Mouse (Mus musculus): Measurements from ENCODE around the gene Slc6a8. TPM values are rescaled to one million over a fixed set of nuclear protein-coding genes. Genes with fewer than 3 reads are reported as not detected.
A peak's percentile ranks its signal among the peaks of the same experiment; 100 is the strongest.

Gene Slc6a8
- polyA plus RNA-seq, 1 experiment from 2014 or later = 11.8 TPM

GRCm38 (mm10) chrX:73717667-73718066, 44.7 kb downstream of the Slc6a8 start:
- Histone ChIP-seq H3K4me1 (ENCODE audit: control insufficient read depth in 2 of 2, insufficient read depth in 2 of 2, low read length in 2 of 2) (peaks cover 19 to 29% of the 10 kb centered on the region in 2 experiments), H3K9ac (ENCODE audit: low read length) (peak overlapping the region; percentile 79), H3K4me2 (ENCODE audit: low read length) (peak overlapping the region; percentile 74), H3K9me3 (ENCODE audit: control insufficient read depth, low read length) (no peaks in the 10 kb centered on the region), H3K27ac (replicated peaks in 1 of 2; ENCODE audit: control insufficient read depth in 1 of 2, insufficient read depth in 1 of 2, low read depth in 2 of 2, low read length in 2 of 2) (0 out of 4 replicates have a peak overlapping the region, but pooled peaks of 1 of the 2 experiments have one; percentile 11), H3K36me3 (ENCODE audit: control insufficient read depth, insufficient read depth, low read length) (peaks cover 8% of the 10 kb centered on the region; the same call in 1 of the 2 replicates), H3K4me3 (ENCODE audit: control insufficient read depth in 1 of 2, insufficient read depth in 1 of 2, low read depth in 1 of 2, low read length in 2 of 2) (peak overlapping the region in 1 of 2 experiments; percentile 54; a peak in 3 of 4 replicates), H3K27me3 (ENCODE audit: control insufficient read depth, insufficient read depth, low read length) (no peaks in the 10 kb centered on the region)
- WGBS = 67% methylated on average over 11 of the region's 11 CpGs
- no peak for ATAC-seq (ENCODE audit: insufficient number of reproducible peaks, insufficient read depth, low FRiP score, low read depth)

DNA sequence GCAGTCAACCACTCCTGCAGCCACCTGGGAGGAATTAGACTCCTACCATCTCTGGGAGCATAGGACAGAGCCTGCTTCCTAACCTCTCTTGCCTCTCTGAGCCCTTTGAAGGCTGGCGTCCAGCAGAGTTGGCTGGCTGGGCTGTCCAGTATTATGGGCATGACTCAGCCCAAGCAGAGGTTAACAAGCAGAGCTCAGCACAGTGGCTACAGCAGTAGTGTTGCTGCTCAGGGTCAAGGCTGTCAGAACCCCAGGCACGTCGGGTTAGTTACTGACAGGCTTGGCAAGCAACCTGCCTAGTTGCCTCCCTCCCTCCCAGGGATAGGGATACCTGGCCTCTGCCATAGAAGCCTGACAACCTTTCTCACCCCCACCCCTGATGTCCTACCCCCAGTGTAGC, 45.3 kb downstream of the Slc6a8 start:
- Histone ChIP-seq H3K9me3 (ENCODE audit: control insufficient read depth, low read length) (no peaks in the 10 kb centered on the region), H3K27ac (replicated peaks in 1 of 2; ENCODE audit: control insufficient read depth in 1 of 2, insufficient read depth in 1 of 2, low read depth in 2 of 2, low read length in 2 of 2) (peak overlapping the region in 1 of 2 experiments; percentile 61; a peak in 2 of 4 replicates), H3K27me3 (ENCODE audit: control insufficient read depth, insufficient read depth, low read length) (no peaks in the 10 kb centered on the region), H3K4me1 (ENCODE audit: control insufficient read depth in 2 of 2, insufficient read depth in 2 of 2, low read length in 2 of 2) (peaks cover 19 to 29% of the 10 kb centered on the region in 2 experiments), H3K36me3 (ENCODE audit: control insufficient read depth, insufficient read depth, low read length) (peaks cover 6% of the 10 kb centered on the region; the same call in 1 of the 2 replicates), H3K9ac (ENCODE audit: low read length) (no peak overlapping the region), H3K4me3 (ENCODE audit: control insufficient read depth in 1 of 2, insufficient read depth in 1 of 2, low read depth in 1 of 2, low read length in 2 of 2) (no peak overlapping the region), H3K4me2 (ENCODE audit: low read length) (peak overlapping the region; percentile 74)
- WGBS = 66% methylated on average over 3 of the region's 3 CpGs
- ATAC-seq (ENCODE audit: insufficient number of reproducible peaks, insufficient read depth, low FRiP score, low read depth) = no peak

DNA sequence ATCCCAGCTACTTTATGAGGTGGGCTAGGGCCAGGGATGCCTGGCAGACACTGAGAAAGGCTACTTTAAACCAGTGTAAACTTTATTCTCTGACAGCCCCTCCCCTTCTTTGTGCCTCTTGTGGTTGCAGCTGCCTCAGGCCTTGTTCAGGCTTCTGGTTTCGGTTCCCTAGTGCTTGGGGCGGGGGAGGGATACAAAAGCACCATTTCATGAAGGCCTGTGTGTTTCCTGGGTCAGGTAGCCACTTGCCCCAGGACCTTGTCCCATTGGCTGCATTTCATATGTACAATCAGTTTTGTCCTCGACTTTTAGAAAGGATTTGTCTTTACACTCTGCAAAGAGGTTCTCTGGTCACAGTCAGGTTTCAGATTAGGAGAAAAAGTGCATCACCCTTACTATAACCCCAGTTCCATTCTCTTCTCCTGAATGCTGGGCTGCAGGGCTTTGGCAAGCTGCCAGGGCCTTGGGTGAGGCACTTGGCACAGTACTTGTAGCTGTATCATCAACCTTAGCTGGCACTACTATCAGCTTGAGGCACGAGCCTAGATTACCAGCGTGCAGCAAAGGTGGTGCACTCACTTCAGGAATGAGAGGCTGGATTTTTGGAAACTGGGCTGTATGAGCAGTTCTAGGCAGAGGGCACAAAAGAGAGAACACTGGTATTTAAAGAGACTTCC, 45.9 kb downstream of the Slc6a8 start:
- Histone ChIP-seq H3K4me1 (ENCODE audit: control insufficient read depth in 2 of 2, insufficient read depth in 2 of 2, low read length in 2 of 2) (peaks cover 19 to 29% of the 10 kb centered on the region in 2 experiments), H3K9ac (ENCODE audit: low read length) (no peak overlapping the region), H3K4me2 (ENCODE audit: low read length) (peak overlapping the region; percentile 74), H3K9me3 (ENCODE audit: control insufficient read depth, low read length) (no peaks in the 10 kb centered on the region), H3K27me3 (ENCODE audit: control insufficient read depth, insufficient read depth, low read length) (no peaks in the 10 kb centered on the region), H3K4me3 (ENCODE audit: control insufficient read depth in 1 of 2, insufficient read depth in 1 of 2, low read depth in 1 of 2, low read length in 2 of 2) (no peak overlapping the region), H3K36me3 (ENCODE audit: control insufficient read depth, insufficient read depth, low read length) (peaks cover 6% of the 10 kb centered on the region; the same call in 1 of the 2 replicates), H3K27ac (replicated peaks in 1 of 2; ENCODE audit: control insufficient read depth in 1 of 2, insufficient read depth in 1 of 2, low read depth in 2 of 2, low read length in 2 of 2) (peak overlapping the region; percentile 45 to 61)
- 35% methylated on average over 5 of the region's 5 CpGs for WGBS
- no peak for ATAC-seq (ENCODE audit: insufficient number of reproducible peaks, insufficient read depth, low FRiP score, low read depth)

GRCm38 (mm10) chrX:73730908-73731307, 58.0 kb downstream of the Slc6a8 start:
- 43% methylated on average over 1 of the region's 1 CpGs for WGBS
- no peak overlapping the region for H3K4me3 ChIP-seq (ENCODE audit: control insufficient read depth in 1 of 2, insufficient read depth in 1 of 2, low read depth in 1 of 2, low read length in 2 of 2)
- ATAC-seq (ENCODE audit: insufficient number of reproducible peaks, insufficient read depth, low FRiP score, low read depth) = no peak
- H3K4me1 ChIP-seq (ENCODE audit: control insufficient read depth in 2 of 2, insufficient read depth in 2 of 2, low read length in 2 of 2) = no peaks in the 10 kb centered on the region
- no peaks in the 10 kb centered on the region for H3K27me3 ChIP-seq (ENCODE audit: control insufficient read depth, insufficient read depth, low read length)
- no peak overlapping the region for H3K9ac ChIP-seq (ENCODE audit: low read length)
- no peak overlapping the region for H3K4me2 ChIP-seq (ENCODE audit: low read length)
- H3K9me3 ChIP-seq (ENCODE audit: control insufficient read depth, low read length) = no peaks in the 10 kb centered on the region
- H3K27ac ChIP-seq (replicated peaks in 1 of 2; ENCODE audit: control insufficient read depth in 1 of 2, insufficient read depth in 1 of 2, low read depth in 2 of 2, low read length in 2 of 2) = no peak overlapping the region
- H3K36me3 ChIP-seq (ENCODE audit: control insufficient read depth, insufficient read depth, low read length) = 0 out of 2 replicates have a peak, but pooled peaks cover 33% of the 10 kb centered on the region

Other genes with a start within 250 kb of the Slc6a8 start
- gene Trex2, start 237.8 kb upstream of the Slc6a8 start, polyA plus RNA-seq (2014; fragmentation: Nextera tagmentation; extraction: Ambion mirVana) = not detected in 2 replicates
- gene Haus7, start 214.1 kb upstream of the Slc6a8 start, polyA plus RNA-seq (2014; fragmentation: Nextera tagmentation; extraction: Ambion mirVana) = 42.0 and 43.2 TPM in 2 replicates
- gene Bgn, start 189.5 kb upstream of the Slc6a8 start, polyA plus RNA-seq (2014; fragmentation: Nextera tagmentation; extraction: Ambion mirVana) = 111 and 130 TPM in 2 replicates
- 0.27 and 0.41 TPM in 2 replicates for gene Atp2b3, start 170.1 kb upstream of the Slc6a8 start, polyA plus RNA-seq (2014; fragmentation: Nextera tagmentation; extraction: Ambion mirVana)
- gene Dusp9, start 33.7 kb upstream of the Slc6a8 start, polyA plus RNA-seq (2014; fragmentation: Nextera tagmentation; extraction: Ambion mirVana) = 0.70 and 0.80 TPM in 2 replicates
- gene Pnck, start 13.0 kb upstream of the Slc6a8 start, polyA plus RNA-seq (2014; fragmentation: Nextera tagmentation; extraction: Ambion mirVana) = 11.6 and 12.9 TPM in 2 replicates
- 164 and 174 TPM in 2 replicates for gene Bcap31, start 43.0 kb downstream of the Slc6a8 start, polyA plus RNA-seq (2014; fragmentation: Nextera tagmentation; extraction: Ambion mirVana)
- gene Abcd1, start 43.4 kb downstream of the Slc6a8 start, polyA plus RNA-seq (2014; fragmentation: Nextera tagmentation; extraction: Ambion mirVana) = 10.9 and 12.2 TPM in 2 replicates
- 0.31 and 0.69 TPM in 2 replicates for gene Plxnb3, start 83.9 kb downstream of the Slc6a8 start, polyA plus RNA-seq (2014; fragmentation: Nextera tagmentation; extraction: Ambion mirVana)
- 76.5 and 79.5 TPM in 2 replicates for gene Srpk3, start 101.3 kb downstream of the Slc6a8 start, polyA plus RNA-seq (2014; fragmentation: Nextera tagmentation; extraction: Ambion mirVana)
- 498 and 508 TPM in 2 replicates for gene Idh3g, start 113.7 kb downstream of the Slc6a8 start, polyA plus RNA-seq (2014; fragmentation: Nextera tagmentation; extraction: Ambion mirVana)
- gene Ssr4, start 113.9 kb downstream of the Slc6a8 start, polyA plus RNA-seq (2014; fragmentation: Nextera tagmentation; extraction: Ambion mirVana) = 186 and 206 TPM in 2 replicates
- 0.40 and 0.42 TPM in 2 replicates for gene Pdzd4, start 151.8 kb downstream of the Slc6a8 start, polyA plus RNA-seq (2014; fragmentation: Nextera tagmentation; extraction: Ambion mirVana)
- not detected in 2 replicates for gene Avpr2, start 219.0 kb downstream of the Slc6a8 start, polyA plus RNA-seq (2014; fragmentation: Nextera tagmentation; extraction: Ambion mirVana)
- 0.39 and 0.54 TPM in 2 replicates for gene L1cam, start 223.0 kb downstream of the Slc6a8 start, polyA plus RNA-seq (2014; fragmentation: Nextera tagmentation; extraction: Ambion mirVana)
- 1.1 and 1.5 TPM in 2 replicates for gene Arhgap4, start 248.7 kb downstream of the Slc6a8 start, polyA plus RNA-seq (2014; fragmentation: Nextera tagmentation; extraction: Ambion mirVana)
- 84.4 and 84.8 TPM in 2 replicates for gene Naa10, start 248.8 kb downstream of the Slc6a8 start, polyA plus RNA-seq (2014; fragmentation: Nextera tagmentation; extraction: Ambion mirVana)